Mouse (Mus musculus): ENCODE measurements around the gene Mctp1.
"Not testable (repeated sequence)": the region's sequence is repeated elsewhere in the genome, so short reads cannot be mapped to it uniquely, and the experiment has no call there.

Gene Mctp1

GRCm38 (mm10) chr13:76969386-76969785, 585.1 kb downstream of the Mctp1 start:
- peak in 1 of 2 experiments; percentile 10 for DNase-seq

- DNase-seq = not testable (repeated sequence)
Measured at GRCm38 (mm10) chr13:76971046-76971445, 586.7 kb downstream of the Mctp1 start.

- DNase-seq = no peak
Measured at GRCm38 (mm10) chr13:77002628-77003027, 618.3 kb downstream of the Mctp1 start.

GRCm38 (mm10) chr13:77003684-77004083, 619.3 kb downstream of the Mctp1 start:
- DNase-seq = no peak

GRCm38 (mm10) chr13:77018851-77019250, 634.5 kb downstream of the Mctp1 start:
- DNase-seq = no peak

GRCm38 (mm10) chr13:77029594-77029993, 645.3 kb downstream of the Mctp1 start:
- no peak for DNase-seq

GRCm38 (mm10) chr13:77043375-77043774, 659.0 kb downstream of the Mctp1 start:
- DNase-seq = no peak

- DNase-seq = no peak
Measured at GRCm38 (mm10) chr13:77045375-77045774, 661.0 kb downstream of the Mctp1 start.

- DNase-seq = no peak
Measured at GRCm38 (mm10) chr13:77046416-77046815, 662.1 kb downstream of the Mctp1 start.

- DNase-seq = no peak
Measured at GRCm38 (mm10) chr13:77047179-77047931, 663.0 kb downstream of the Mctp1 start.

GRCm38 (mm10) chr13:77048461-77048860, 664.1 kb downstream of the Mctp1 start:
- DNase-seq = no peak

GRCm38 (mm10) chr13:77049736-77050135, 665.4 kb downstream of the Mctp1 start:
- no peak for DNase-seq

GRCm38 (mm10) chr13:77063221-77063620, 678.9 kb downstream of the Mctp1 start:
- no peak for DNase-seq

- DNase-seq = no peak
Measured at GRCm38 (mm10) chr13:77068847-77069246, 684.5 kb downstream of the Mctp1 start.

- DNase-seq = no peak
Measured at GRCm38 (mm10) chr13:77072030-77072429, 687.7 kb downstream of the Mctp1 start.

All from spleen, adult 18-20 months (tissue).